ENCODE assay signal across 15 mouse cellular contexts in the genomic region with DNA sequence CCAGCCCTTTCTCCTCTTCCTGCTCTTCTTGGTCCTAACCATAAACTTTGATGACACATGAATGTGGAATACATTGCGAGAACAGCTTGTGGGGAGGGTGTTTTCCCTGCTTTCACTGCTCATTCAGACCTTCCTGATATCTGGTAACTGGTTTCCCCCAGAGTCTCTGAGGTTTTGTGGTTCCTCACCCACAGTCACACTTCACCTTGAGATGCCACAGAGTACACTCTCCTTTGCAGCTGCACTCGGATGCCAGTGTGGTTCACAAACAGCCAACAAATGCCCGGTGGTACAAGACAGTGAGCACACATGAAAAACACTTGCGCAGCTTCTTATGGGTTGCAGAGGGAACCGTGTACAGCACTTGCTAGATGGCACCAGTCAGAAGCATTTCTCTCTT. TPM values are rescaled to one million over a fixed set of nuclear protein-coding genes. Genes with fewer than 3 reads are reported as not detected.
A peak's percentile ranks its signal among the peaks of the same experiment; 100 is the strongest.
DNase-seq lines count a peak whose midpoint lies in the region; TF ChIP-seq lines count a peak whose summit lies in the region.
"Had no signal": no experiment of that assay in that cellular context is flagged by ENCODE, and none has a peak within 500 bp of the region (broad histone marks: within the 10 kb centered on the region; RNA-seq: fewer than 3 reads in every experiment).

No protein-coding gene starts in this region.

- no peak for TF ChIP-seq POLR2A in CH12.LX (IDR thresholded peaks at IDR 0.05; ENCODE audit: low read depth, low read length)

- H3K27me3 ChIP-seq in CH12.LX (replicated peaks) = peaks cover 2% of the 10 kb centered on the region
- H3K27me3 ChIP-seq: forebrain, embryonic 12.5 days; heart, embryonic 13.5 days; lung, embryonic 15.5 days; megakaryocyte, embryonic 14.5 days had no signal

- in situ Hi-C loops in CH12.LX (cut with MboI; ENCODE audit: low pct_ligation_motif_present, low pct_unique_long_range_greater_than_20kb, low sequenced_read_pairs) = no loop called here

- TF ChIP-seq EP300 in CH12.LX (IDR thresholded peaks at IDR 0.05; ENCODE audit: low read length) = peak; percentile 57

- no peaks in the 10 kb centered on the region for H3K9me3 ChIP-seq in CH12.LX (replicated peaks; ENCODE audit: low read length)
- H3K9me3 ChIP-seq: forebrain, embryonic 12.5 days; heart, embryonic 13.5 days; hindbrain, embryonic 10.5 days; lung, embryonic 15.5 days; megakaryocyte, embryonic 14.5 days had no signal

- no peak overlapping the region for H3K27ac ChIP-seq in CH12.LX (ENCODE audit: insufficient read depth, low read depth)
- H3K27ac ChIP-seq: forebrain, embryonic 12.5 days; heart, embryonic 13.5 days; hindbrain, embryonic 10.5 days; lung, embryonic 15.5 days had no signal

- H3K36me3 ChIP-seq in CH12.LX (replicated peaks in 1 of 2; ENCODE audit: control insufficient read depth in 1 of 2, insufficient read depth in 1 of 2, low read length in 1 of 2) = no peaks in the 10 kb centered on the region
- H3K36me3 ChIP-seq: forebrain, embryonic 12.5 days; heart, embryonic 13.5 days; hindbrain, embryonic 10.5 days; lung, embryonic 15.5 days had no signal

- no peaks in the 10 kb centered on the region for H3K79me2 ChIP-seq in CH12.LX (replicated peaks; ENCODE audit: control insufficient read depth, extremely low read depth, insufficient read depth, poor library complexity, severe bottlenecking)

- dilution Hi-C loops in CH12.LX (cut with MboI; ENCODE audit: extremely low pct_ligation_motif_present, extremely low pct_unique_long_range_greater_than_20kb, low sequenced_read_pairs) = no loop called here

- H3K4me3 ChIP-seq in CH12.LX (replicated peaks in 1 of 3; ENCODE audit: low read depth in 2 of 3, low read length in 2 of 3, poor library complexity in 1 of 3) = no peak overlapping the region
- H3K4me3 ChIP-seq: forebrain, embryonic 12.5 days; heart, embryonic 13.5 days; hindbrain, embryonic 10.5 days; lung, embryonic 15.5 days; megakaryocyte, embryonic 14.5 days had no signal

- H3K9ac ChIP-seq in CH12.LX (ENCODE audit: insufficient read depth, low read depth) = no peak overlapping the region
- H3K9ac ChIP-seq: forebrain, embryonic 12.5 days; heart, embryonic 13.5 days; lung, embryonic 15.5 days had no signal

- no peak overlapping the region for H3K4me2 ChIP-seq in CH12.LX (ENCODE audit: insufficient read depth, low read depth, poor library complexity, severe bottlenecking)
- H3K4me2 ChIP-seq: forebrain, embryonic 12.5 days; heart, embryonic 13.5 days; liver, embryonic 11.5 days; lung, embryonic 15.5 days had no signal

- peaks cover 3 to 15% of the 10 kb centered on the region in 2 experiments for H3K4me1 ChIP-seq in CH12.LX (ENCODE audit: control insufficient read depth in 1 of 2, insufficient read depth in 2 of 2)
- H3K4me1 ChIP-seq: forebrain, embryonic 12.5 days; heart, embryonic 13.5 days; hindbrain, embryonic 10.5 days; lung, embryonic 15.5 days had no signal

- DNase-seq in 416B (ENCODE audit: low read depth) = peak; percentile 17
- DNase-seq in CH12.LX (ENCODE audit: extremely low read depth) = peak; percentile 61
- DNase-seq in naive thymus-derived CD4-positive, alpha-beta T cell, adult 2 months (ENCODE audit: low read depth) = peak; percentile 16
- DNase-seq in thymus, postnatal 0 days (ENCODE audit: low spot score) = peak; percentile 29
- DNase-seq in adrenal gland, adult 18-20 months (ENCODE audit: low spot score in 2 of 2) = no peak
- DNase-seq in kidney, postnatal 4 days = no peak
- DNase-seq in adipocyte (ENCODE audit: low spot score) = no peak
- DNase-seq: cerebellum, adult 11-12 months; retina, postnatal 1 day had no signal

- TF ChIP-seq RAD21 in CH12.LX (IDR thresholded peaks at IDR 0.05; ENCODE audit: low read depth, low read length) = no peak; the same call in 1 of the 2 replicates

- no peak for TF ChIP-seq CTCF in CH12.LX (conservative IDR thresholded peaks at IDR 0.05 in 1 of 2, IDR thresholded peaks at IDR 0.05 in 1 of 2; ENCODE audit: low read depth in 2 of 2, low read length in 2 of 2)

TF ChIP-seq in CH12.LX, 34 proteins besides CTCF, POLR2A, EP300 and RAD21:
- TF ChIP-seq RCOR1 (conservative IDR thresholded peaks at IDR 0.05; ENCODE audit: low read depth, low read length) = 0 out of 2 replicates have a peak, but pooled peaks have one; percentile 41
- TF ChIP-seq ELF1 (IDR thresholded peaks at IDR 0.05; ENCODE audit: low read depth, low read length) = no peak
- TF ChIP-seq USF2 (conservative IDR thresholded peaks at IDR 0.05; ENCODE audit: low read depth, low read length) = no peak
- no peak for TF ChIP-seq GABPA (IDR thresholded peaks at IDR 0.05; ENCODE audit: insufficient replicate concordance, low read depth, low read length)
- TF ChIP-seq USF1 (IDR thresholded peaks at IDR 0.05; ENCODE audit: low read depth, low read length) = no peak
- no peak for TF ChIP-seq KAT2A (IDR thresholded peaks at IDR 0.05; ENCODE audit: insufficient replicate concordance, low read length)
- peak; percentile 78; the same call in 1 of the 2 replicates for TF ChIP-seq MAFK (IDR thresholded peaks at IDR 0.05; ENCODE audit: insufficient replicate concordance, low read length)
- TF ChIP-seq CHD1 (IDR thresholded peaks at IDR 0.05; ENCODE audit: low read depth, low read length) = no peak
- no peak for TF ChIP-seq SIN3A (IDR thresholded peaks at IDR 0.05; ENCODE audit: low read length)
- TF ChIP-seq ETS1 (conservative IDR thresholded peaks at IDR 0.05; ENCODE audit: low read depth, low read length) = peak; percentile 31; the same call in 1 of the 2 replicates
- TF ChIP-seq ZMIZ1 (IDR thresholded peaks at IDR 0.05; ENCODE audit: low read depth, low read length) = no peak
- no peak for TF ChIP-seq SMC3 (IDR thresholded peaks at IDR 0.05; ENCODE audit: low read depth, low read length)
- TF ChIP-seq ZC3H11A (IDR thresholded peaks at IDR 0.05; ENCODE audit: low read depth, low read length) = no peak
- no peak for TF ChIP-seq TBP (conservative IDR thresholded peaks at IDR 0.05; ENCODE audit: low read depth, low read length)
- TF ChIP-seq TCF12 (IDR thresholded peaks at IDR 0.05; ENCODE audit: low read depth, low read length) = peak; percentile 34; the same call in 1 of the 2 replicates
- no peak for TF ChIP-seq E2F4 (IDR thresholded peaks at IDR 0.05; ENCODE audit: insufficient replicate concordance, low read depth, low read length)
- no peak for TF ChIP-seq UBTF (IDR thresholded peaks at IDR 0.05; ENCODE audit: low read depth, low read length)
- TF ChIP-seq MAX (IDR thresholded peaks at IDR 0.05; ENCODE audit: low read length) = no peak
- TF ChIP-seq IRF4 (IDR thresholded peaks at IDR 0.05; ENCODE audit: low read depth, low read length) = peak; percentile 41
- TF ChIP-seq BHLHE40 (IDR thresholded peaks at IDR 0.05; ENCODE audit: low read depth, low read length) = peak; percentile 84

RNA-seq across cellular contexts. Expression of gene Prlr, which starts 32.5 kb away (rescaled TPM):
- 0.04 TPM in 1 of 2 replicates, not detected in the other for total RNA-seq in CH12.LX (2012; rRNA removed)
- total RNA-seq in CH12.LX (2014; rRNA removed) = not detected in 2 replicates
- not detected in 2 replicates for polyA plus RNA-seq in CH12.LX (2012; ENCODE audit: insufficient read length, low read depth)
- polyA plus RNA-seq in thymus, postnatal 0 days (2015; fragmentation: Nextera tagmentation; extraction: Ambion mirVana) = 0.37 and 0.62 TPM in 2 replicates
- total RNA-seq in adrenal gland, adult 18-20 months (2021) = 100 to 1,000 TPM in 1 of 2 experiments, 10 to 100 TPM in 1; 50.9 to 307 TPM

Comparison
In these comparisons a context has a peak if more than half of its experiments do, and no peak if none do; other contexts are left out.
1. DNase-seq: peak in 416B (single experiment), CH12.LX (single experiment), naive thymus-derived CD4-positive, alpha-beta T cell, adult 2 months (single experiment) and thymus, postnatal 0 days (single experiment); none in adrenal gland, adult 18-20 months (0 of 2), kidney, postnatal 4 days (0 of 2) and adipocyte (single experiment).
2. RNA of gene Prlr, which starts 32.5 kb away (total RNA-seq): 50.9 to 307 TPM in adrenal gland, adult 18-20 months; 0.04 TPM in CH12.LX; every median in the first group is over 10 times any median in the second.